Mouse (Mus musculus) forebrain, embryonic 10.5 days (tissue): ENCODE measurements at regions not wholly inside any gene's neighbourhood (a gene's known extent, or its start where the extent isn't known, plus 50 kb on each side); places are given as distances from the start of the nearest gene placed in this dataset.

Source experiments
- DNase-seq: peaks from one replicate; pipeline ENCODE4 v3.0.0-alpha.2; 2017; ENCODE audit warnings: low spot score; ENCODE audit errors: extremely low spot score
- H3K27ac ChIP-seq: fragments of 300-500 bp; sonication (generic); 2 replicates; pipeline ENCODE4 v1.5.1; 2016; ENCODE audit warnings: mild to moderate bottlenecking
- H3K27me3 ChIP-seq: fragments of 300-500 bp; sonication (generic); 2 replicates; pipeline ENCODE4 v1.6.1; 2016; ENCODE audit warnings: mild to moderate bottlenecking; ENCODE audit not compliant: poor library complexity, severe bottlenecking
- H3K36me3 ChIP-seq: fragments of 300-500 bp; sonication (generic); replicated peaks from 2 replicates; pipeline ENCODE4 v1.6.1; 2016; ENCODE audit warnings: mild to moderate bottlenecking, moderate library complexity
- H3K4me1 ChIP-seq: fragments of 300-500 bp; sonication (generic); 2 replicates; pipeline ENCODE4 v1.6.1; 2016
- H3K4me3 ChIP-seq: fragments of 300-500 bp; sonication (generic); 2 replicates; pipeline ENCODE4 v1.5.1; 2016; ENCODE audit warnings: mild to moderate bottlenecking, moderate library complexity
- H3K9me3 ChIP-seq: fragments of 300-500 bp; sonication (generic); 2 replicates; pipeline ENCODE4 v1.6.1; 2016; ENCODE audit warnings: mild to moderate bottlenecking, moderate library complexity
- WGBS: fragments of 180-500 bp; shearing (Covaris S2); methylation state at CpG from one replicate; pipeline ENCODE4 v1.1.7; 2016; 5-methylcytosine and 5-hydroxymethylcytosine counted together

- WGBS, result 69% methylated on average over 5 of the region's 5 CpGs
- H3K4me3 ChIP-seq, result no peak overlapping the region
- no peaks in the 10 kb centered on the region for H3K27me3 ChIP-seq
- H3K36me3 ChIP-seq, result no peaks in the 10 kb centered on the region
- H3K4me1 ChIP-seq, result peaks cover 40% of the 10 kb centered on the region
- peak overlapping the region; percentile 44; the same call in 1 of the 2 replicates for H3K27ac ChIP-seq
- DNase-seq, result no peak
- no peaks in the 10 kb centered on the region for H3K9me3 ChIP-seq
Observed at GRCm38 (mm10) chr2:167828258-167828657, 103.6 kb upstream of the Ptpn1 start.

DNA sequence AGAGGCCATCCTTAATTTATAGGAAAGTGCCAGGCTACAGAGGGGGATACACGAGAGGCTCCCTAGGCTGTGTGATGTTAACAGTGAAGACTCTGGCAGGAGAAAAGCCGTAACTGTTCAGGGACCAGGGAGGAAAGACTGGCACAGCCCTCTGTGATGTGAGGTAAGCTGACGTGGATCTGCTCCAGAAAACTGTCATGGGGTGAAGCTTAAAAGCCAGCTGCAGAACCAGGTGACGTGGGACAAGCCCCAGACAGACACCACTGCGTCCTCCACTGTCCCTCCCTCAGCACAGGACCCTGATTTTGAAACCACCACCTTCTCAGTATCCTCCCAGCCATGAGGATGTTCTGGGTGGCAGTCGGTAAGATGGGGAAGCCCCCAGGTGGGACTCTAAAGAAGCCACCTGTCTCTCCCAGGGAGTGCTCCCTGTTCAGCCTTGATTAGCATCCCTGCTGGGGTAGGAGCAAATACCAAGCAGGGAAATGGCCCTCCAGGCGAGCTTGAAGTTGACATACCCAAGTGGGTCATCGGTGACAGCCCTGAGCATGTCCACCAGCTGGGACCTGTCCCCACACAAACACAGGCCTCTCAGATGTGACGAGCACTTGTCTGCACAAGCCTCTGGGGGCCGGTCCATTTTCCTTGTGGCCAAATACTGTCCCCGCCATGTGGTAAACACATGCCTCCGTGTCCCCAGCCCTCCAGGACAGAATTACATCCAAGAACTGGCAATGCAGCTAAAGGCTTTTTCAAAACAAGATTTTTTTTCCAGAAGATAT lies 104.7 kb upstream of the Ptpn1 start:
- WGBS, result 64% methylated on average over 12 of the region's 12 CpGs
- Histone ChIP-seq H3K27me3 (no peaks in the 10 kb centered on the region), H3K4me1 (peaks cover 36% of the 10 kb centered on the region), H3K27ac (0 out of 2 replicates have a peak overlapping the region, but pooled peaks have one; percentile 10), H3K9me3 (no peaks in the 10 kb centered on the region), H3K4me3 (no peak overlapping the region), H3K36me3 (no peaks in the 10 kb centered on the region)
- no peak for DNase-seq

- no peaks in the 10 kb centered on the region for H3K27me3 ChIP-seq
- no peak for DNase-seq
- H3K36me3 ChIP-seq, result no peaks in the 10 kb centered on the region
- no peak overlapping the region for H3K4me3 ChIP-seq
- H3K9me3 ChIP-seq, result no peaks in the 10 kb centered on the region
- H3K4me1 ChIP-seq, result peaks cover 33% of the 10 kb centered on the region
- 54% methylated on average over 9 of the region's 9 CpGs for WGBS
- peak overlapping the region; percentile 27 for H3K27ac ChIP-seq
Observed at GRCm38 (mm10) chr2:167823513-167823912, 108.3 kb upstream of the Ptpn1 start.

DNA sequence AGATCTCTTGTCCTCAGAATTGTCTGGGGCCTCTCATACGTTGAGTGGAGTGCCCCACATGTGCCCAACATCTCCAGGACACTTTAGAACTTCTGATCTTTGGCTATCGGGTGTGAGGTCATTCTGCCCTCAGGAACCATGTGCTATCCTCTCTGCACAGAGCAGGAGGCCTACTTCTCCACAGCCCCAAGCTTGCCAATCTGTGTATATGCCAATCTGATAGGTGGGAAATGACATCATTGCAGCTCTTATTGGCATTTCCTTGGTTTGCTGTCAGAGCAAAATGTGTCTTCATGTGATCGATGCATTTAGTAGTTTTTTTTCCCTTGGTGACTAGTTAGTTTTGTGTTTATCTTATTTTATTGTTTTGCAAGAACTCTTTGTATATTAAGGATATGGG lies 108.8 kb upstream of the Ptpn1 start:
- WGBS, result 96% methylated on average over 3 of the region's 3 CpGs
- DNase-seq, result no peak
- H3K9me3 ChIP-seq, result no peaks in the 10 kb centered on the region
- H3K4me3 ChIP-seq, result no peak overlapping the region
- H3K4me1 ChIP-seq, result peaks cover 28% of the 10 kb centered on the region
- no peaks in the 10 kb centered on the region for H3K27me3 ChIP-seq
- H3K36me3 ChIP-seq, result no peaks in the 10 kb centered on the region
- H3K27ac ChIP-seq, result no peak overlapping the region

DNA sequence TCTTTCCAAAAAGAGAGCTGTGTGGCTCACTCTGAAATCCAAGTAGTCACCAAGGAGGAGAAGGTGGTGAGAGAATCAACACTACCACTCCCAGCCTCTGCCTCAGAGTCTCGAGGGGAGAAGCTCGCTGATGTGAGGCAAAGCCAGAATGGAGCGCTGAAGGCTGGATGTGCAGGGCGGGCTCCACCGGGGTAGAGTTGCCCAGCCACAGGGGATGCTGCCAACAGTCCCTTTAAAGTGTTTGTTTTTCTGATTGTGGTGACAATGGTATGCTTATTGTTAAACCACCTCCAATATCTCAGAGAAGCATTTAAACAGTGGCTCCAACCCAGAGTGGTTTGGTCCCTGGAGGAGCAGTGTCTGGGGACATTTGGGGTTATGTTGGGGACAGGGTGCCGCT lies 110.7 kb upstream of the Ptpn1 start:
- no peak for DNase-seq
- H3K9me3 ChIP-seq, result no peaks in the 10 kb centered on the region
- 91% methylated on average over 6 of the region's 6 CpGs for WGBS
- H3K36me3 ChIP-seq, result no peaks in the 10 kb centered on the region
- no peak overlapping the region for H3K27ac ChIP-seq
- H3K4me3 ChIP-seq, result no peak overlapping the region
- H3K4me1 ChIP-seq, result peaks cover 25% of the 10 kb centered on the region
- H3K27me3 ChIP-seq, result no peaks in the 10 kb centered on the region

- H3K4me3 ChIP-seq, result no peak overlapping the region
- DNase-seq, result no peak
Observed at GRCm38 (mm10) chr2:167818799-167819198, 113.1 kb upstream of the Ptpn1 start.

DNA sequence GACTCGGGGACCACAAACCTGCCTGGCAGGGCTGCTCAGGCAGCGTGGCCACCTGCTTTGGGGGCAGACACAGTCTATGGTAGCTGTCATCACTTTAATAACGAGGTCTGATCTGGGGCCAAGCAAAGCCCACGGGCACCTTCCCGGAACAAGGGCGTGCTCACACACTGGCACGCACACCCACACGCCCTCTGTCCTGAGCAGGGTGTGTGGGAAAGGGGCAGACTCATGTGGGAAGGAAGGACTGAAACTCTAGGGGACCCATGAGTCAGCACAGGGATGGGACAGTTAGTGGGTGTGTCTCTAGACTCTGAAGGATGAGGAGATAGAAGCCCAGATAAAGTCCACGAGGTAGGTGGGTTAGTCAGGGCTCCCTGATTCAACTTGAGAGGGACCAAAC lies 114.8 kb upstream of the Ptpn1 start:
- 82% methylated on average over 9 of the region's 9 CpGs for WGBS
- H3K36me3 ChIP-seq, result no peaks in the 10 kb centered on the region

More at GRCm38 (mm10) chr2:167818799-167819198, 113.1 kb upstream of the Ptpn1 start:
- WGBS, result 85% methylated on average over 10 of the region's 10 CpGs
- Histone ChIP-seq H3K27ac (no peak overlapping the region), H3K36me3 (no peaks in the 10 kb centered on the region), H3K27me3 (no peaks in the 10 kb centered on the region), H3K4me1 (peaks cover 6% of the 10 kb centered on the region), H3K9me3 (no peaks in the 10 kb centered on the region)

GRCm38 (mm10) chr2:167815123-167815522 lies 116.7 kb upstream of the Ptpn1 start:
- H3K4me3 ChIP-seq, result no peak overlapping the region
- H3K4me1 ChIP-seq, result no peaks in the 10 kb centered on the region; the same call in 1 of the 2 replicates
- H3K27ac ChIP-seq, result no peak overlapping the region
- no peaks in the 10 kb centered on the region for H3K36me3 ChIP-seq
- 88% methylated on average over 10 of the region's 10 CpGs for WGBS
- no peaks in the 10 kb centered on the region for H3K9me3 ChIP-seq
- H3K27me3 ChIP-seq, result no peaks in the 10 kb centered on the region
- no peak for DNase-seq

More for the DNA sequence above, 114.8 kb upstream of the Ptpn1 start:
- Histone ChIP-seq H3K9me3 (no peaks in the 10 kb centered on the region), H3K4me3 (no peak overlapping the region), H3K4me1 (no peaks in the 10 kb centered on the region; the same call in 1 of the 2 replicates), H3K27me3 (no peaks in the 10 kb centered on the region), H3K27ac (no peak overlapping the region)
- no peak for DNase-seq

DNA sequence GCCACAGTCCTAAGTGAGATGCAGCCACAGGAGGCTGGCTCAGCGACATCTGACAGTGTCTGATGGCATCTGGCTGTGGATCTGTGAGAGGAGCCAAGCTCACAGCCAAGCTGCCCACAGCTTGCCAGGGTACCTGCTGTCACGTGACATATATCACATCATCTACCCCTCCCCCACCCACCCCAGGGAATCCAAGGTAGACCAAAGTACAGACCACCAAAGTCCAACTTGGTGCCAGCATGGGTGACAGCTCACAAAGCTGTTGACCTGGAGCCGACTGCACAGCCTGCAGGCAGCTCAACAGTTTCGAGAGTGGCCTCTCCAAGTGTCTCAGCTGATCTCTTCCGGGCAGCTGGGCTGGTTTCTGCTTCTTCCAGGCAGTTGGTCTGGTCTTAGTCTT lies 119.6 kb upstream of the Tmem189 start:
- 0 out of 2 replicates have a peak overlapping the region, but pooled peaks have one; percentile 16 for H3K27ac ChIP-seq
- no peaks in the 10 kb centered on the region; the same call in 1 of the 2 replicates for H3K4me1 ChIP-seq
- H3K27me3 ChIP-seq, result peaks cover 3% of the 10 kb centered on the region; the same call in 1 of the 2 replicates
- no peak overlapping the region for H3K4me3 ChIP-seq
- H3K36me3 ChIP-seq, result no peaks in the 10 kb centered on the region
- no peaks in the 10 kb centered on the region for H3K9me3 ChIP-seq
- no peak for DNase-seq
- WGBS, result 88% methylated on average over 5 of the region's 5 CpGs

DNA sequence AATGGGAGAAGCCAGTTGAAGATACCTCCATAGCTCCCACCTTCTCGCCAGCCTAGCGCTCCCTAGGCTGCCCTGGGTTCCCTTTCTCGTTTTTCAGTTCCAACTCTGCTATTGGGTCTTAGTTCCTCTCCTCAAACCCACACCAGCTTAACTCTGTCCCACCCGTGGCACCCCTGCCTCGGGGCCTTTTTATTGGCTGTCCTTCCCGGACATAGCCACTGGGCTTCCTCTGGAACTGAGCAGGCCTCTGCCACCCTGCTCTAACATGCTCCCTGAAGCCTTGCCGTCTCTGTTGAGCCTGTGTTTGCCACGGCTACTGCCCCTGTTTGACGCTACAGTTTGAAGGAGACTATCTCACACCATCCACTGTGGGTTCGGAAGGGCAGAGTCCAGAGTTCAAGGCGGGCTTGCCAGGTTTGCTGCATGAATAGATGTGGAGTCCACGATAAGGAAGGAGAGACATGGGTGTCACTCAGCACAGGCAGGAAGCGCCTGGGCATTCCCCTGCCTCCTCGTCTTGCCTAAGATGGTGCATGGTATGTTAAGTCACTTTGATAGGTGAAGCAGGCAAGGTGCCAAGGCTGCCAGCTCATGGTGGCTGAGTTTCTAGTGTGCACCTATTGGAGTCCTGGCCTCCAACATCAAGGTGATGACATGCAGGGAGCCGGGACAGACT lies 116.1 kb upstream of the Tmem189 start:
- 81% methylated on average over 15 of the region's 15 CpGs for WGBS
- Histone ChIP-seq H3K27ac (no peak overlapping the region), H3K36me3 (no peaks in the 10 kb centered on the region), H3K4me1 (peaks cover 6% of the 10 kb centered on the region), H3K4me3 (no peak overlapping the region), H3K27me3 (peaks cover 3% of the 10 kb centered on the region; the same call in 1 of the 2 replicates), H3K9me3 (no peaks in the 10 kb centered on the region)
- DNase-seq, result no peak

DNA sequence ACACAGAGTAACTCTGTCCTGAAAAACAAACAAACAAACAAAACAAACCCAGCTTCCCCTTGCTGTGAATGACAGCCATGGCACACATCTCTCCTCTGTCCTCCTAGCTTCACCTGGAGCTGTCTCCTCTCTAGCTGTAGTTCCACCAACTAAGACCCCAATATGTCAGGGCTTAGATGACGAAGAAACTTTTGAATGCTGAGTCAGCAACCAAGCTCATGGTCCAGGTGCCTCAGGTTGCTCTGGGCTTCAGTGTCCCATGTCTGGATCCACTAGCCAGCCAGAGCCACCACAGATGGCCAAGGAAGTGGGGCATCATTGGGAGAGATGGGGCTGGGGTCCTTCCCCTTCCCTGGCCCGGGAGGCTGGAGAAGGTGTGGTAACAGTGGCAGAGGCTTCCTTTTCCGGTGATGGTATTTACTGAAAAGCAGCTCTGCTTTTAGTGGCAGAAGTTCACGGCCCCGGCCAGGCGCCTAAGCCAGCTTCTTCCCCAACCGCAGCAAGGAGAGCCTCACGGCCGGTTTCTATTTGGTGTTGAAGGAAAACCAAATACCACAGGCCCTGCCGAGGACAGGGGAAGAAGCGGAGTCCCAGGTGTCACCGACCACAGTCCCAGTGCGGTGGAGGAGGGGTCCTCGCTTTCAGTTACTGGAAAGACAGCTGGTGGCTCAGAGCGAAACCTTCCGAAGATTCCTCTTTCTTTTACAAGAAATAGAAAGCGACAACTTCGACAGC lies 115.0 kb upstream of the Tmem189 start:
- no peak for DNase-seq
- WGBS, result 74% methylated on average over 18 of the region's 18 CpGs

DNA sequence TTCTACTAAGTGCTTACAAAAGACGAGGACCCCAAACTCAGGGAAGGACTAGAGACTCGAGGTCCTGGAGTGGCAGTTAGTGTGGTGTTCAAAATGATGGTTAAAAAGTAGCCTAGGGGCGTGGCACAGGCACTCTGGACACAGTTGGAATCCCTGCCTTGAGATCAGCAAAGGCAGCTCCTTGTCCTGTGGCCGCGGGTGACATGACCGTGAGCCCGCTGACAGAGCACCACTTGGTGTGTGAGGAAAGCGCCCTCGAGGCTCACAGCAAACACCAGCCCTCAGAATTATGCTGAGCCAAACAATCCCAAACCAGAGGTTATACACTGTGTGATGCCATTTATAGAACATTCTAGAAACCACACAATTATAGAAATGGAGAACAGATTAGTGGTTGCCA lies 112.9 kb upstream of the Tmem189 start:
- Histone ChIP-seq H3K4me1 (peaks cover 12% of the 10 kb centered on the region), H3K4me3 (no peak overlapping the region), H3K27ac (no peak overlapping the region), H3K36me3 (no peaks in the 10 kb centered on the region), H3K27me3 (peaks cover 3% of the 10 kb centered on the region; the same call in 1 of the 2 replicates), H3K9me3 (no peaks in the 10 kb centered on the region)
- no peak for DNase-seq
- WGBS, result 86% methylated on average over 9 of the region's 9 CpGs

More for the DNA sequence above, 115.0 kb upstream of the Tmem189 start:
- Histone ChIP-seq H3K27me3 (peaks cover 3% of the 10 kb centered on the region; the same call in 1 of the 2 replicates), H3K4me3 (no peak overlapping the region), H3K9me3 (no peaks in the 10 kb centered on the region), H3K27ac (no peak overlapping the region), H3K36me3 (no peaks in the 10 kb centered on the region), H3K4me1 (peaks cover 12% of the 10 kb centered on the region)
